Mouse (Mus musculus) MEL (cell line): ENCODE results near the gene Slc1a1.

Experiments used
- CTCF ChIP-seq, 3 experiments: IDR thresholded peaks in 2 of 3; conservative IDR thresholded peaks in 1 of 3; 2 replicates each; pipeline ENCODE4 v1.5.1; 2011 to 2012; ENCODE audit warnings: low read length in 3 of 3, low read depth in 2 of 3, mild to moderate bottlenecking in 2 of 3, improper control_type of control experiment in 1 of 3, inconsistent platforms in 1 of 3, mixed read lengths in 1 of 3, moderate library complexity in 1 of 3; ENCODE audit not compliant: control insufficient read depth in 1 of 3, insufficient read depth in 1 of 3, poor library complexity in 1 of 3, severe bottlenecking in 1 of 3
- ELF1 ChIP-seq: IDR thresholded peaks from 2 replicates; pipeline ENCODE4 v1.6.1; 2014; ENCODE audit warnings: low read depth, mild to moderate bottlenecking, inconsistent platforms, low read length, improper control_type of control experiment, moderate library complexity
- GATA1 ChIP-seq: IDR thresholded peaks from 2 replicates; pipeline ENCODE4 v1.6.1; 2011; ENCODE audit warnings: low read depth, low read length, improper control_type of control experiment
- JUND ChIP-seq: IDR thresholded peaks from 2 replicates; pipeline ENCODE4 v1.6.1; 2011; ENCODE audit warnings: low read depth, mild to moderate bottlenecking, improper control_type of control experiment, low read length
- POLR2A ChIP-seq, 2 experiments: IDR thresholded peaks; 2 replicates each; pipeline ENCODE4 v1.6.1; 2011 to 2012; ENCODE audit warnings: low read length in 2 of 2, mild to moderate bottlenecking in 2 of 2, control low read depth in 1 of 2, improper control_type of control experiment in 1 of 2, low read depth in 1 of 2, moderate library complexity in 1 of 2; ENCODE audit not compliant: control insufficient read depth in 1 of 2, insufficient read depth in 1 of 2, poor library complexity in 1 of 2
- TCF12 ChIP-seq: IDR thresholded peaks from 2 replicates; pipeline ENCODE4 v1.6.1; 2014; ENCODE audit warnings: low read depth, mild to moderate bottlenecking, inconsistent platforms, low read length, improper control_type of control experiment, moderate library complexity
- ZKSCAN1 ChIP-seq: IDR thresholded peaks from 2 replicates; pipeline ENCODE4 v1.6.1; 2012; ENCODE audit warnings: low read depth, mild to moderate bottlenecking, inconsistent platforms, low read length, improper control_type of control experiment, moderate library complexity

DNA sequence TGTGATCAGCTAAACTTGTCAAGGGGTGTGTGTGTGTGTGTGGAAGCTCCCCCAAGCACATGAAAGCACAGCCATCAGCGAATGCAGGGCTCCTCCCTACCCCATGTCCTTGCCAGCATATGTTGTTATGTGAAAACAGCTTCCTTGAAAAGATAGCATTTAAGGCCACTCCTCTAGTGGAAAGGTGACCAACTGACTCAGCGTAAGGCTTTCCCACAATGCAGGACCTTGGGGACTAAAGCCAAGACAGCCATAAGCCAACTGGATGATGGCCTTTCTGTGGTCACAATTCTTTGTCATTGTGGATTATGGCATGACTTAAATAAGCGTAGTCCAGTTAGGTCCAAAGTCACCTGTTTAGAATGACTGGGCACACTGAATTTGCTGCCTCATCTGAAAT lies 100.0 kb downstream of the Slc1a1 start:
- TF ChIP-seq CTCF (IDR thresholded peaks at IDR 0.05 in 2 of 3, conservative IDR thresholded peaks at IDR 0.05 in 1 of 3; ENCODE audit: control insufficient read depth in 1 of 3, insufficient read depth in 1 of 3, low read depth in 2 of 3, low read length in 3 of 3, poor library complexity in 1 of 3, severe bottlenecking in 1 of 3): no peak
- TF ChIP-seq POLR2A (IDR thresholded peaks at IDR 0.05; ENCODE audit: control insufficient read depth in 1 of 2, insufficient read depth in 1 of 2, low read depth in 1 of 2, low read length in 2 of 2, poor library complexity in 1 of 2): no peak
- no peak for TF ChIP-seq ELF1
- TF ChIP-seq GATA1: no peak
- no peak for TF ChIP-seq JUND
- TF ChIP-seq ZKSCAN1: no peak
- TF ChIP-seq TCF12: no peak
